Mouse (Mus musculus) heart, postnatal 14 days (tissue): ENCODE data around the gene Eif5a2. TPM values are rescaled to one million over a fixed set of nuclear protein-coding genes. Genes with fewer than 3 reads are reported as not detected.

Source experiments
- DNase-seq, 2 experiments: peaks; one replicate each; pipeline ENCODE4 v3.0.0; 2021 to 2022
- intact Hi-C: fragments of 180-260 bp; cut with DNase I; formaldehyde crosslinking; loops from one replicate; pipeline ENCODE4 v1.15.1; 2025
- total RNA-seq, 2 experiments: library from RNA; stranded (reverse); gene quantifications; 2 replicates each; pipeline ENCODE4 v1.2.3; 2021

Gene Eif5a2
- total RNA-seq, 2 experiments from 2014 or later = 2.0 to 2.2 TPM

- intact Hi-C loops = loop anchor here (10.0 kb wide), 1 partner anchor 1789 kb away; the partner anchor contains the start of gene Actrt3
- DNase-seq = peak; percentile 97 to 99
These were observed 24.4 kb downstream of the Eif5a2 start, which contains the start of gene Rpl22l1 for GRCm38 (mm10) chr3:28805301-28806097. TSS of gene Rpl22l1 (plus strand) at chr3:28805436.

GRCm38 (mm10) chr3:28808039-28808643 lies 27.1 kb downstream of the Eif5a2 start:
- intact Hi-C loops = loop anchor here (10.0 kb wide), 1 partner anchor 1787 kb away; the partner anchor contains the start of gene Actrt3
- DNase-seq = no peak

- intact Hi-C loops = no loop called here
- DNase-seq = no peak
These were observed 30.4 kb downstream of the Eif5a2 start for GRCm38 (mm10) chr3:28811441-28811840.

- peak in 1 of 2 experiments; percentile 16 for DNase-seq
- intact Hi-C loops = loop anchor here (1.0 kb wide), 1 partner anchor 154 kb away; no protein-coding TSS in a partner anchor
These were observed 33.3 kb downstream of the Eif5a2 start for GRCm38 (mm10) chr3:28814361-28814760.

- DNase-seq = no peak
- intact Hi-C loops = no loop called here
These were observed 35.0 kb downstream of the Eif5a2 start for GRCm38 (mm10) chr3:28816010-28816540.

GRCm38 (mm10) chr3:28826272-28826671 lies 45.2 kb downstream of the Eif5a2 start:
- no peak for DNase-seq
- intact Hi-C loops = no loop called here

GRCm38 (mm10) chr3:28827605-28828004 lies 46.5 kb downstream of the Eif5a2 start:
- intact Hi-C loops = no loop called here
- no peak for DNase-seq

GRCm38 (mm10) chr3:28829454-28829853 lies 48.4 kb downstream of the Eif5a2 start:
- DNase-seq = no peak
- intact Hi-C loops = no loop called here

GRCm38 (mm10) chr3:28836796-28837371 lies 55.8 kb downstream of the Eif5a2 start:
- DNase-seq = no peak
- intact Hi-C loops = no loop called here

- no peak for DNase-seq
- intact Hi-C loops = no loop called here
These were observed 61.0 kb downstream of the Eif5a2 start for GRCm38 (mm10) chr3:28841886-28842649.

- intact Hi-C loops = no loop called here
- no peak for DNase-seq
These were observed 62.2 kb downstream of the Eif5a2 start for GRCm38 (mm10) chr3:28843231-28843630.

- intact Hi-C loops = no loop called here
These were observed 66.0 kb downstream of the Eif5a2 start for GRCm38 (mm10) chr3:28847115-28847514.

More at GRCm38 (mm10) chr3:28847115-28847514, 66.0 kb downstream of the Eif5a2 start:
- no peak for DNase-seq

Other genes starting within 250 kb of the Eif5a2 start
- gene Slc2a2, start 83.4 kb upstream of the Eif5a2 start, total RNA-seq = under 1 TPM in 1 of 2 experiments, not detected in 1; 0.07 TPM
- 100 to 1,000 TPM; 106 to 110 TPM for gene Rpl22l1, start 24.2 kb downstream of the Eif5a2 start, total RNA-seq
- not detected for gene Gm1527, start 111.3 kb downstream of the Eif5a2 start, total RNA-seq